13 mouse cellular contexts compared by ENCODE assay signal in genomic region chr12:45597904-45598570, GRCm38 (mm10).
DNase-seq lines count a peak whose midpoint lies in the region; ATAC-seq and TF ChIP-seq lines count a peak whose summit lies in the region.
"Had no signal": no experiment of that assay in that cellular context is flagged by ENCODE, and none has a peak within 500 bp of the region (broad histone marks: within the 10 kb centered on the region; RNA-seq: fewer than 3 reads in every experiment).

No protein-coding gene starts in this region.

- H3K4me3 ChIP-seq in forebrain, embryonic 13.5 days = no peak overlapping the region
- no peak overlapping the region for H3K4me3 ChIP-seq in forebrain, embryonic 12.5 days (replicated peaks)
- H3K4me3 ChIP-seq in hindbrain, postnatal 0 days (ENCODE audit: low read length) = no peak overlapping the region
- H3K4me3 ChIP-seq in midbrain, postnatal 0 days (ENCODE audit: low read depth, low read length) = no peak overlapping the region
- no peak overlapping the region for H3K4me3 ChIP-seq in stomach, postnatal 0 days (ENCODE audit: low read depth, low read length)
- H3K4me3 ChIP-seq: heart, embryonic 10.5 days; liver, embryonic 13.5 days had no signal

- no peaks in the 10 kb centered on the region for H3K27me3 ChIP-seq in forebrain, embryonic 13.5 days
- no peaks in the 10 kb centered on the region for H3K27me3 ChIP-seq in forebrain, embryonic 12.5 days
- H3K27me3 ChIP-seq in hindbrain, postnatal 0 days (ENCODE audit: insufficient read depth, low read length) = no peaks in the 10 kb centered on the region
- H3K27me3 ChIP-seq in midbrain, postnatal 0 days (ENCODE audit: insufficient read depth, low read length) = no peaks in the 10 kb centered on the region
- no peaks in the 10 kb centered on the region for H3K27me3 ChIP-seq in stomach, postnatal 0 days (ENCODE audit: control insufficient read depth, insufficient read depth, low read length)
- H3K27me3 ChIP-seq: liver, embryonic 13.5 days had no signal

- H3K9me3 ChIP-seq in forebrain, embryonic 13.5 days (replicated peaks) = no peaks in the 10 kb centered on the region
- no peaks in the 10 kb centered on the region for H3K9me3 ChIP-seq in forebrain, embryonic 12.5 days
- no peaks in the 10 kb centered on the region for H3K9me3 ChIP-seq in hindbrain, postnatal 0 days (ENCODE audit: low read length)
- no peaks in the 10 kb centered on the region for H3K9me3 ChIP-seq in midbrain, postnatal 0 days (ENCODE audit: low read length)
- H3K9me3 ChIP-seq in stomach, postnatal 0 days (ENCODE audit: control insufficient read depth, low read length) = no peaks in the 10 kb centered on the region
- H3K9me3 ChIP-seq: heart, embryonic 10.5 days; liver, embryonic 13.5 days had no signal

- WGBS in forebrain, embryonic 13.5 days = 42% methylated on average over 4 of the region's 4 CpGs
- 63% methylated on average over 4 of the region's 4 CpGs for WGBS in forebrain, embryonic 12.5 days
- 19% methylated on average over 4 of the region's 4 CpGs for WGBS in hindbrain, postnatal 0 days
- WGBS in midbrain, postnatal 0 days = 33% methylated on average over 4 of the region's 4 CpGs
- 32% methylated on average over 4 of the region's 4 CpGs for WGBS in stomach, postnatal 0 days

- no peak overlapping the region for H3K27ac ChIP-seq in forebrain, embryonic 13.5 days
- H3K27ac ChIP-seq in forebrain, embryonic 12.5 days = no peak overlapping the region
- no peak overlapping the region for H3K27ac ChIP-seq in hindbrain, postnatal 0 days
- 0 out of 2 replicates have a peak overlapping the region, but pooled peaks have one; percentile 51 for H3K27ac ChIP-seq in midbrain, postnatal 0 days (ENCODE audit: low read depth, low read length)
- H3K27ac ChIP-seq in stomach, postnatal 0 days (replicated peaks) = no peak overlapping the region
- H3K27ac ChIP-seq: heart, embryonic 10.5 days; liver, embryonic 13.5 days had no signal

- intact Hi-C loops in heart, postnatal 10 days (cut with DNase I) = no loop called here

- H3K4me1 ChIP-seq in forebrain, embryonic 13.5 days = 0 out of 2 replicates have a peak, but pooled peaks cover 7% of the 10 kb centered on the region
- H3K4me1 ChIP-seq in forebrain, embryonic 12.5 days = no peaks in the 10 kb centered on the region
- H3K4me1 ChIP-seq in hindbrain, postnatal 0 days (ENCODE audit: insufficient read depth, low read length) = no peaks in the 10 kb centered on the region
- H3K4me1 ChIP-seq in midbrain, postnatal 0 days (ENCODE audit: insufficient read depth, low read length) = peaks cover 5% of the 10 kb centered on the region; the same call in 1 of the 2 replicates
- H3K4me1 ChIP-seq in stomach, postnatal 0 days (replicated peaks; ENCODE audit: control insufficient read depth, insufficient read depth) = no peaks in the 10 kb centered on the region
- H3K4me1 ChIP-seq: heart, embryonic 10.5 days; liver, embryonic 13.5 days had no signal

- H3K9ac ChIP-seq in forebrain, embryonic 13.5 days = no peak overlapping the region
- H3K9ac ChIP-seq in forebrain, embryonic 12.5 days = no peak overlapping the region
- H3K9ac ChIP-seq in hindbrain, postnatal 0 days (replicated peaks; ENCODE audit: low read length) = no peak overlapping the region
- H3K9ac ChIP-seq in midbrain, postnatal 0 days (replicated peaks; ENCODE audit: low read length, poor library complexity, severe bottlenecking) = no peak overlapping the region
- no peak overlapping the region for H3K9ac ChIP-seq in stomach, postnatal 0 days (ENCODE audit: low read length)
- H3K9ac ChIP-seq: liver, embryonic 13.5 days had no signal

- no peak for TF ChIP-seq CTCF in hindbrain, postnatal 0 days (IDR thresholded peaks at IDR 0.05; ENCODE audit: low read depth)
- TF ChIP-seq CTCF in midbrain, postnatal 0 days (IDR thresholded peaks at IDR 0.05) = no peak
- no peak for TF ChIP-seq CTCF in stomach, postnatal 0 days (IDR thresholded peaks at IDR 0.05; ENCODE audit: low read depth)

- ATAC-seq in forebrain, embryonic 13.5 days = peak; percentile 77
- ATAC-seq in forebrain, embryonic 12.5 days (ENCODE audit: low FRiP score) = no peak
- ATAC-seq in hindbrain, postnatal 0 days = peak; percentile 51; the same call in 1 of the 2 replicates
- ATAC-seq in midbrain, postnatal 0 days (ENCODE audit: low FRiP score) = peak; percentile 83
- ATAC-seq in stomach, postnatal 0 days (ENCODE audit: low FRiP score, low TSS enrichment) = no peak
- ATAC-seq: CD4-positive, CD25-positive, alpha-beta regulatory T cell, adult 4 months; inflammation-experienced regulatory T-cells, adult 6 months had no signal

- no peak for TF ChIP-seq EP300 in stomach, postnatal 0 days (optimal IDR thresholded peaks at IDR 0.05)

- H3K4me2 ChIP-seq in forebrain, embryonic 13.5 days = no peak overlapping the region
- H3K4me2 ChIP-seq in forebrain, embryonic 12.5 days = no peak overlapping the region
- no peak overlapping the region for H3K4me2 ChIP-seq in hindbrain, postnatal 0 days (ENCODE audit: low read depth, low read length)
- no peak overlapping the region for H3K4me2 ChIP-seq in midbrain, postnatal 0 days (ENCODE audit: low read depth, low read length, poor library complexity, severe bottlenecking)
- no peak overlapping the region for H3K4me2 ChIP-seq in stomach, postnatal 0 days (replicated peaks; ENCODE audit: low read depth)
- H3K4me2 ChIP-seq: liver, embryonic 13.5 days had no signal

- peak; percentile 11 for DNase-seq in brain, adult 2 months (ENCODE audit: low read depth, low spot score)
- DNase-seq in hindbrain, postnatal 0 days (ENCODE audit: low spot score) = peak; percentile 40
- peak; percentile 14 for DNase-seq in midbrain, postnatal 0 days (ENCODE audit: low spot score)
- DNase-seq in urinary bladder, postnatal 25 days (ENCODE audit: low spot score) = no peak
- no peak for DNase-seq in stomach, postnatal 0 days (ENCODE audit: low spot score)
- DNase-seq in heart, postnatal 10 days = no peak
- DNase-seq: layer of hippocampus, postnatal 36 days; liver, embryonic 13.5 days had no signal

- no peaks in the 10 kb centered on the region for H3K36me3 ChIP-seq in forebrain, embryonic 13.5 days (ENCODE audit: poor library complexity, severe bottlenecking)
- H3K36me3 ChIP-seq in forebrain, embryonic 12.5 days (replicated peaks) = no peaks in the 10 kb centered on the region
- H3K36me3 ChIP-seq in hindbrain, postnatal 0 days (ENCODE audit: insufficient read depth, low read length) = no peaks in the 10 kb centered on the region
- no peaks in the 10 kb centered on the region for H3K36me3 ChIP-seq in midbrain, postnatal 0 days (ENCODE audit: insufficient read depth, low read length)
- no peaks in the 10 kb centered on the region for H3K36me3 ChIP-seq in stomach, postnatal 0 days (ENCODE audit: control insufficient read depth, insufficient read depth, low read length)
- H3K36me3 ChIP-seq: heart, embryonic 10.5 days; liver, embryonic 13.5 days had no signal

Comparison
In these comparisons a context has a peak if more than half of its experiments do, and no peak if none do; other contexts are left out.
1. ATAC-seq: peak in forebrain, embryonic 13.5 days (single experiment), hindbrain, postnatal 0 days (single experiment) and midbrain, postnatal 0 days (single experiment); none in forebrain, embryonic 12.5 days (single experiment) and stomach, postnatal 0 days (single experiment).
2. DNase-seq: peak in brain, adult 2 months (single experiment), hindbrain, postnatal 0 days (single experiment) and midbrain, postnatal 0 days (single experiment); none in urinary bladder, postnatal 25 days (single experiment), stomach, postnatal 0 days (single experiment) and heart, postnatal 10 days (0 of 2).